Mouse (Mus musculus): ENCODE measurements around the gene Adk.
A peak's percentile ranks its signal among the peaks of the same experiment; 100 is the strongest.

The Adk gene

DNA sequence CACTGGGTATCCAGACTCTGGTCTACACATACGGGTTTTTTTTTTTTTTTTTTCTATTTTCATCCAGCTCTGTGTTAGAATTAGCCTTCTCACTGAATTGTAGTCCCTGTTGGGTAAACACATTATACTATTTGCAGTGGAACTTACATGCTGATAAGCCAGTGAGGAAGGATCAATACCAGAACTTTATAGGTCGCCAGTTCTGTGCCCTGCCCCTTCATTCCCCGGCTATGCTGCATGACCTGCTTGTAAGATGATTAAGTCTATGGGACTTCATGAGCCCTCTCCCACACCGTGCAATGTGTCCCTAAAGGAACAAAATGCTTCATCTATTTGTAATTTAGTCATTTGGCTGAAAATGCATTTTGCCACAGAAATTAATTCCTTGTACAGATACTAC lies 219.1 kb downstream of the Adk start:
- DNase-seq (ENCODE audit: low spot score): no peak

GRCm38 (mm10) chr14:21275786-21276185 lies 223.4 kb downstream of the Adk start:
- DNase-seq (ENCODE audit: low spot score): no peak

- DNase-seq (ENCODE audit: low spot score): no peak
Observed at GRCm38 (mm10) chr14:21278290-21278689, 225.9 kb downstream of the Adk start.

- DNase-seq (ENCODE audit: low spot score): no peak
Observed at GRCm38 (mm10) chr14:21278907-21279535, 226.6 kb downstream of the Adk start.

- no peak for DNase-seq (ENCODE audit: low spot score)
Observed at GRCm38 (mm10) chr14:21280451-21280850, 228.1 kb downstream of the Adk start.

DNA sequence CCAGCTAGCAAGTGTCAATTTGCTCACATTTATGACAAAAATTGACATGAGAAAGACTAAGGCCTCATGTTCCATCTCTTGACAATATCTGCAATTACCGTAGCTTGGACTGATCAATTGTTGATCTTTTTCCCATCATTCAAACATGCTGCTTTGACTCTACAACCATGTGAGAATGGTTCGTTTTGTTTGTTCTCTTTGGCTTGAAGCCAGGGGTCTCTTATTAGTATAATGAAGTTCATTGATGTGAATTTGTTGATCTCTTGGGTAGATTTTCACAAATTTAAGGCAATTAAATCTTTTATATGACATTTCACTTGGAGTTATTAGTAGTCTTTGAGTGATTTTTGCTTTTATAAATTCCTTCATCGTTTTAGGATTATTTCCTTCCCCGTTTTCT lies 229.1 kb downstream of the Adk start:
- DNase-seq (ENCODE audit: low spot score): no peak

DNA sequence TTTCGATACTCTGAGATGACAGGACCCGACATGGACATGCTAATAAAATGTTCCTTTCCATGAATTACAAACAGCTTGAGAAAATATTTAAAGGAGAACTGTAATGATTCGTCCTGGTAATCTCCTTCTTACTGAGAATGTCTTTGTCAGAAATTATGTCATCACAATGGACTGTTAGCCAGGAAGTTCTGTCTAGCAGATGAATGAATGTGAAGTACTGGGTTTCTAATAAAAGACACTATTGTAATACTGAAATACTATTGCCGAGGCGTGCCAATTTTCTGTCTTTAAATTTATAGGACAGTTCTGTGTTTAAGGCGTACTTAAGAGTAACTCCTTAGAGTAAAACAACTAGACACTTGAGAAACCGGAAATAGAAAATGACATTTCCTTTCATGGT lies 231.7 kb downstream of the Adk start:
- DNase-seq (ENCODE audit: low spot score): no peak

GRCm38 (mm10) chr14:21284847-21285246 lies 232.5 kb downstream of the Adk start:
- DNase-seq (ENCODE audit: low spot score): no peak

GRCm38 (mm10) chr14:21286274-21286673 lies 233.9 kb downstream of the Adk start:
- DNase-seq (ENCODE audit: low spot score): no peak

DNA sequence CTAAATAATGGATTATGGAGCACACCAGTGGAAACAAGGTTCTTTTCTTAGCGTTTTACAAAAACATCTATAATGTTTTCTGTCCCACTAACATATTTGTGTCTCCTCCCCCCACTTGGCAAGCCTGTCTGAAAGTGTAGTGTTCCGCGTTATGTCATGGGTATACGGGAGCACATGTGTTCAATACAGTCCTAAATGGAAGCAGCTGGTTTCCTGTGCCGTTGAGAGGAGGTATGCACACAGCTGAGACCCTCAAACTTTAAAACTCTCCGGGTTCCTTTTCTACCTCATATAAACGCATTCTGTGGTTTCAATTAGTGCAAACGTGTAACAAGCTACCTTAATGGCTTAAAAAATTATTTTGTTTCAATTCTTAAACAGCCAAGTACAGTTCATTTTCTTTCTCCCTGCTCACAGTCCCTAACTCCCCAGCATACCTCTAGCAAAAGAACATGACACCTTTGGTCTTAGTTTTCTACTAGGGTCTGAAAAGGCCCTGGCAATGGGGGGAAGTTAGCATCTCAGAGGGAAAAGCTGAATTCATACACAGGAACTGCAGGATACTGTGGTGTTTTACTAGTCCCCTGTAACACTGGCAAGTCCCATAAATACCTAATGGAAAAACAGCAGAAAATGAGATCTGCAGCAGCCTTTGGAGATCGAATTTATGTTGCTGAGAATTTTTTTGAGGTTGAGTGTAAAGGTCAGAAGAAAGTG lies 235.5 kb downstream of the Adk start:
- no peak for DNase-seq (ENCODE audit: low spot score)

DNA sequence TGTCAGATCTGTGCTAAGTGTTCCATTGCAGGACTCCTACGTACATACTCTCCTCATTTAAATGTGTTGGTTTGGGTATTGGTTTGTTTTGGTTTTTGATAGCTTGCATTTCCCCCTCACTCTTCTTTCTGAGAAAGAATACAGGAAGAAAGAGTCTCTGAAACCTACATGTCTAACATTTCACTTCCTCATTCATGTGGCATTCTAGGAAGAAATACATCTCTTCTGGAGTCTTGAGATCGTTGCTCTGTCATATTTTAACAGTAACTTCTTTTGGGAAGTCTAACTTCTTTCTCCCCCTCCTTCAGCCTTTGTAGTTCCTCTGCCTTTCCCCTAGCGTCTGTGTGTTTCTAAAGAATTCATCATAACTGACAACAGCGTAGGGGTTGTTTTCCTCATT lies 247.4 kb downstream of the Adk start:
- DNase-seq (ENCODE audit: low spot score): no peak

GRCm38 (mm10) chr14:21304815-21305214 lies 252.4 kb downstream of the Adk start:
- no peak for DNase-seq (ENCODE audit: low spot score)

DNA sequence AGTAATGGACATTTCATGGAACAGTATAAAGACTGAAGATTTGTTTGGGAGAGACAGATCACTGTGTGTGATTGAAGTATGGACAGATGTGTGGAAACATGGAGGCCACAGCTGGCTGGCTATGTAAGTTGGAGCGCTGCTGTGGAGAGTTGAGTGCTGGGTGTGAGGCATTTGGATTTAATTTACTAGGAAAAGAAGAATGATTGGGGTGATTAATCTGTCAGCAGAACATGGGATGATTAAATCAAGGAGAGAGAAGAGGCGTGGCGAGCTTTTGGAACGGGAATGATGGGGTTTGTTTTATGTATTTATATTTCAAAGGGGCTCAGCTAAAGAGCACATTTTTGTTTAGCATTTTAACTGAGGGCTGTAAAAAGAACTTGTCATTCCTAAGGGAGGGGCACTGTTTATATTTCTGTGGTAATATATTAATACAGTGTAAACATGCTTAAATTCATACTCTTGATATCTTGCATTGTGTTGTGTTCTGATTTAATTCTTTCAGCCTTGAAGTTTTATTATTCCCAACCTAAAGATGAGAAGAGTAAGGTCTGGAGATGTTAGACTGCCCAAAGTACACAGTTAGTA lies 256.1 kb downstream of the Adk start:
- no peak for DNase-seq (ENCODE audit: low spot score)

GRCm38 (mm10) chr14:21310530-21310929 lies 258.2 kb downstream of the Adk start:
- DNase-seq (ENCODE audit: low spot score): no peak

DNA sequence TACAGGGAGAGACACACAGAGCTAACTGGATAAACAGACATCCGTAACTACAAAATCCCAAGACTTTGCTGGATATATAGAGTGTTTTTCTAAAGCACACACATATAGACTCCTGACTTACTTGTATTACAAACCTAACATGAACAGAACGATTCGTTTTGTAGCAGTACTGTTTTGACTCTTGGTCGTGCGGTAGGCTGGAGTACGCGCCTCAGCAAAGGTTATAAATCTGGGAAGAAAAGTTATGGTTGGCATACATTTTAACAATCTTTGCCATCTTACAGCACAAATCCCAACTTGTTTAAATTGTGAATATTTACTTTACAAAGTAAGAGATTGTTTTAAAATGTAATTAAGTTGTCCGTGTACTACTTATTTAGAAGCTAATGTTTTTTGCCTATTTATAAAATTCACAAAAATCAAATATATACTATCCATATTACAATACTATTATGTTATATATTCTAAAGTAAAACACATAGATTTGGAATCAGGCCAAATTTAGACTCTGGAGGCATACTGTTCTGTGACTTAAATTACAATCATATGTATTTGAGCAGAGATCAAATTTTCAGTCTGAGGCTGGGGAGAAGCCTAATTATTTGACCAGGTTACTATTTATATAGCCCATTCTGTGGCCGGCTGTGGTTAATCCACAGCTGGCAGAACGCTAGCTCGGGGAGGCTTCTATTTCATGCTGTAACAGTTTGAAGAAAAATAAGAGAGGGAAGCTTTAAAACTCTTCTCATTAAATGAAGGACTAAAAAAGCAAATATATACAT lies 261.4 kb downstream of the Adk start:
- DNase-seq (ENCODE audit: low spot score): no peak

GRCm38 (mm10) chr14:21314466-21314865 lies 262.1 kb downstream of the Adk start:
- no peak for DNase-seq (ENCODE audit: low spot score)

DNA sequence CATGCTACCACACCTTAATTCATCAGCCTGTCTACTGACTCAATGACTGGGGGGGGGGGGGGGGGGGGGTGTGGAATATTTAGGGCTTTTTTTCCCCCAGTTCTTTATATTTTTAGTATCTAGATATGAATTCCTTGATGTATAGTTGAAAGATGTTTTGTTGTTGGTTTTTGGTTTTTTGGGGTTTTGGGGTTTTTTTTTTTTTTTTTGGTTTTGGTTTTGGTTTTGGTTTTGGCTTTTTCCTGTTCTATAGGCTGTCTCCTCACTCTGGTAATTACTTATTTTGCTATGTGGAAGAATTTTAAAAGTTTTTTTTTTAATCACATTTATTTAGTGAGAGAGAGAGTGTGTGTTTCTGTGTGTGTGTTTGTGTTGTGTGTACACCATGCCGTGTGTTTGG lies 282.5 kb downstream of the Adk start:
- no peak for DNase-seq (ENCODE audit: low spot score)

DNA sequence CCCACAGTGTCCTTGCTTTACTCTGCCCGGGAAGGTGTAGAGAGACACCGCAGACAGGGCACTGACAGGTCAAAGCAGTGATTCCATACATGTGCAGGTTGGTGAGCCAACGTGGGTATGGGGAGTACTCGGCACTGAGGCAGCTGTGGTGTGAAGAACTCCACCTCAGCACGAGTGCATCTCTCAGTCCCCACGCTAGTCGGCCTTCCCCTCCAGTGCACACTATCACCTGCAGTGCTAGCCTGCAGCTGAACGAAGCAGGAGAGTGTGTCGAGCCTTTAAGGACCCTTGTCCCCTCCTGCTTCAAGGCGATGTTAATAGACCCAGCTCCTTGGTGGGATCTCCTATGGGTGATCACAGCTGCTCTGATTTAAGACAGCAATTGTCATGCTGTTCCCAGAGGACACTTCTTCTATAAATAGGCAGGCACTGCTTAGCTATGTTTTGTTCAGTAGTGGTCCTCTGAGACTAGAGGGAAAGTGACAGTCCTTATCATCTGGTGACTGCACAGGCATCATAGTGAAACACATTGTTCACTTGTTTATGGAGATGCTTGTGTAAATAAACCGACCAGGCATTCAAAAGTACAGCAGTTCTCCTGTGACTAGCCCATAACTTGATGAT lies 283.4 kb downstream of the Adk start:
- DNase-seq (ENCODE audit: low spot score): peak; percentile 22

GRCm38 (mm10) chr14:21337948-21338347 lies 285.6 kb downstream of the Adk start:
- DNase-seq (ENCODE audit: low spot score): no peak

DNA sequence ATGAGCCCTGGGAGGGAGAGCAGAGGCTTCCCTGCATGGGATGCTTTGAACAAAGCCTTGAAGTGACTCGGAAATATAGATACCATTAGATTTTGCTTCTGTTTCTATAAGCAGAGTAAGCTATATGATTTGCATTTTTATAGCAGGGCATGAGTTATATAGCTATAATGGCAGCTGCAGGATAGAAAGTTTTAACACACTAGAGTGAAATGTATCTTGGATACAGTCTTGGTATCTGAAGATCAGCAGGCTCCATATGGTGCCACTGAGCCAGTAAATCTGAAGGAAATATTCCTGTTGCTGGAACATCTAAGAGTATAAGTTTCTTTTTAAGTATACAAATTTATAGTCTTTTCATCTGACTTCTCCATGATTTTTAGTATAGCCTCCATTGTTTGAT lies 288.8 kb downstream of the Adk start:
- no peak for DNase-seq (ENCODE audit: low spot score)

- DNase-seq (ENCODE audit: low spot score): no peak
Observed at GRCm38 (mm10) chr14:21342984-21343383, 290.6 kb downstream of the Adk start.

- no peak for DNase-seq (ENCODE audit: low spot score)
Observed at GRCm38 (mm10) chr14:21344896-21345295, 292.5 kb downstream of the Adk start.

Data from retina, embryonic 14.5 days (tissue).